ENCODE assay signal across 21 mouse cellular contexts in genomic region chr7:83616268-83616667, GRCm38 (mm10). TPM values are rescaled to one million over a fixed set of nuclear protein-coding genes. Genes with fewer than 3 reads are reported as not detected.
DNase-seq lines count a peak whose midpoint lies in the region; ATAC-seq and TF ChIP-seq lines count a peak whose summit lies in the region.
"Had no signal": no experiment of that assay in that cellular context is flagged by ENCODE, and none has a peak within 500 bp of the region (broad histone marks: within the 10 kb centered on the region; RNA-seq: fewer than 3 reads in every experiment).

No protein-coding gene starts in this region.

- DNase-seq in liver, adult 2 months (ENCODE audit: extremely low read depth, low read depth, low spot score): peak; percentile 15
- DNase-seq in liver, embryonic 11.5 days (ENCODE audit: low spot score): no peak
- peak; percentile 32 to 41 for DNase-seq in B cell, adult 2 months
- no peak for DNase-seq in layer of hippocampus, adult 2 months (ENCODE audit: low spot score in 2 of 2)
- no peak for DNase-seq in MN1 (ENCODE audit: low spot score)
- DNase-seq: adrenal gland, postnatal 14 days; cerebellum, adult 9-10 months; kidney, adult 9 months; right cerebral cortex, adult 18-20 months had no signal

- H3K27ac ChIP-seq in liver, adult 2 months (replicated peaks; ENCODE audit: insufficient read depth, low read depth, low read length): no peak overlapping the region
- no peak overlapping the region for H3K27ac ChIP-seq in liver, embryonic 11.5 days (ENCODE audit: low read depth, low read length)
- H3K27ac ChIP-seq in bone marrow macrophage, adult 2 months (ENCODE audit: insufficient read depth, low read depth, low read length): peak overlapping the region; percentile 54; the same call in 1 of the 2 replicates
- H3K27ac ChIP-seq in layer of hippocampus, adult 2 months: no peak overlapping the region
- H3K27ac ChIP-seq: forebrain, embryonic 12.5 days; heart, adult 2 months; heart, embryonic 15.5 days; hindbrain, embryonic 10.5 days; limb, embryonic 12.5 days; liver, embryonic 15.5 days had no signal

- no peak overlapping the region for H3K4me2 ChIP-seq in liver, embryonic 11.5 days
- H3K4me2 ChIP-seq: forebrain, embryonic 12.5 days; heart, embryonic 15.5 days; limb, embryonic 12.5 days; liver, embryonic 15.5 days had no signal

- TF ChIP-seq CTCF in liver, adult 2 months (IDR thresholded peaks at IDR 0.05; ENCODE audit: low read depth, low read length): no peak
- no peak for TF ChIP-seq CTCF in bone marrow macrophage, adult 2 months (IDR thresholded peaks at IDR 0.05; ENCODE audit: low read depth, low read length)
- TF ChIP-seq CTCF in layer of hippocampus, adult 2 months (conservative IDR thresholded peaks at IDR 0.05): no peak

- WGBS in liver, adult 2 months: 87% methylated on average over 3 of the region's 3 CpGs
- 89% methylated on average over 3 of the region's 3 CpGs for WGBS in liver, embryonic 11.5 days

- peaks cover 4% of the 10 kb centered on the region for H3K4me1 ChIP-seq in liver, adult 2 months (ENCODE audit: control insufficient read depth, insufficient read depth, low read length)
- H3K4me1 ChIP-seq in liver, embryonic 11.5 days (replicated peaks; ENCODE audit: control insufficient read depth, insufficient read depth, low read length): no peaks in the 10 kb centered on the region
- peaks cover 19% of the 10 kb centered on the region for H3K4me1 ChIP-seq in bone marrow macrophage, adult 2 months (ENCODE audit: control insufficient read depth, insufficient read depth, low read length)
- H3K4me1 ChIP-seq: forebrain, embryonic 12.5 days; heart, embryonic 15.5 days; hindbrain, embryonic 10.5 days; limb, embryonic 12.5 days; liver, embryonic 15.5 days had no signal

- no peaks in the 10 kb centered on the region for H3K79me2 ChIP-seq in liver, adult 2 months (ENCODE audit: control insufficient read depth, insufficient read depth, low read length)

- no peak for ATAC-seq in liver, embryonic 11.5 days (replicated peaks; ENCODE audit: low FRiP score)
- peak; percentile 67 for ATAC-seq in monocyte, adult 5-6 weeks (replicated peaks; ENCODE audit: insufficient number of reproducible peaks, low FRiP score, low TSS enrichment, poor library complexity, severe bottlenecking)
- ATAC-seq: activated CD4-positive, CD25-positive, alpha-beta regulatory T cell, adult 4 months; lung, postnatal 0 days; midbrain, embryonic 16.5 days had no signal

- TF ChIP-seq POLR2A in liver, adult 2 months (IDR thresholded peaks at IDR 0.05; ENCODE audit: extremely low read depth, insufficient read depth, low read length): no peak
- no peak for TF ChIP-seq POLR2A in bone marrow macrophage, adult 2 months (IDR thresholded peaks at IDR 0.05; ENCODE audit: borderline replicate concordance, low read depth, low read length)

- no peaks in the 10 kb centered on the region for H3K9me3 ChIP-seq in liver, embryonic 11.5 days (ENCODE audit: control insufficient read depth, low read length)
- H3K9me3 ChIP-seq: forebrain, embryonic 12.5 days; heart, embryonic 15.5 days; hindbrain, embryonic 10.5 days; limb, embryonic 12.5 days; liver, embryonic 15.5 days had no signal

- H3K36me3 ChIP-seq in liver, adult 2 months (ENCODE audit: control insufficient read depth, insufficient read depth, low read length): no peaks in the 10 kb centered on the region
- no peaks in the 10 kb centered on the region for H3K36me3 ChIP-seq in liver, embryonic 11.5 days (ENCODE audit: control insufficient read depth, insufficient read depth, low read length)
- H3K36me3 ChIP-seq: forebrain, embryonic 12.5 days; heart, embryonic 15.5 days; hindbrain, embryonic 10.5 days; limb, embryonic 12.5 days; liver, embryonic 15.5 days had no signal

- H3K9ac ChIP-seq in liver, adult 2 months (ENCODE audit: low read depth, low read length): no peak overlapping the region
- no peak overlapping the region for H3K9ac ChIP-seq in liver, embryonic 11.5 days (ENCODE audit: low read depth, low read length)
- H3K9ac ChIP-seq: forebrain, embryonic 12.5 days; heart, embryonic 15.5 days; limb, embryonic 12.5 days; liver, embryonic 15.5 days had no signal

- H3K4me3 ChIP-seq in liver, adult 2 months (ENCODE audit: insufficient read depth, low read depth, low read length): no peak overlapping the region
- H3K4me3 ChIP-seq in liver, embryonic 11.5 days (ENCODE audit: low read depth, low read length): no peak overlapping the region
- H3K4me3 ChIP-seq in bone marrow macrophage, adult 2 months (ENCODE audit: insufficient read depth, low read length): no peak overlapping the region
- H3K4me3 ChIP-seq in layer of hippocampus, adult 2 months: no peak overlapping the region
- H3K4me3 ChIP-seq: forebrain, embryonic 12.5 days; heart, adult 2 months; heart, embryonic 15.5 days; hindbrain, embryonic 10.5 days; limb, embryonic 12.5 days; liver, embryonic 15.5 days had no signal

- H3K27me3 ChIP-seq in liver, adult 2 months (ENCODE audit: control insufficient read depth, insufficient read depth, low read length): no peaks in the 10 kb centered on the region
- H3K27me3 ChIP-seq in liver, embryonic 11.5 days (replicated peaks; ENCODE audit: control insufficient read depth, insufficient read depth, low read length): no peaks in the 10 kb centered on the region
- H3K27me3 ChIP-seq: forebrain, embryonic 12.5 days; heart, embryonic 15.5 days; limb, embryonic 12.5 days; liver, embryonic 15.5 days had no signal

RNA-seq across cellular contexts. Expression of gene Stard5, which starts 15.5 kb away (rescaled TPM):
- 127 and 130 TPM in 2 replicates for total RNA-seq in liver, adult 2 months (2014; rRNA removed)
- polyA plus RNA-seq in liver, adult 2 months (2012; rRNA removed): 66.9 and 71.2 TPM in 2 replicates
- 9.2 and 10.8 TPM in 2 replicates for polyA plus RNA-seq in liver, embryonic 11.5 days (2014; fragmentation: Nextera tagmentation; extraction: Ambion mirVana)
- polyA plus RNA-seq in bone marrow macrophage, adult 2 months (2012; ENCODE audit: insufficient read depth, insufficient read length, missing spikeins): 37.0 and 41.8 TPM in 2 replicates
- total RNA-seq in monocyte, adult 5-6 weeks (2017): 32.2 to 38.7 TPM (median 38.0 TPM) in 3 replicates
- 10 to 100 TPM; 18.3 to 18.5 TPM for total RNA-seq in layer of hippocampus, adult 2 months (2021)

RNA-seq across cellular contexts. Expression of gene Tmc3, which starts 31.5 kb away (rescaled TPM):
- 0.20 and 0.28 TPM in 2 replicates for total RNA-seq in liver, adult 2 months (2014; rRNA removed)
- polyA plus RNA-seq in liver, adult 2 months (2012; rRNA removed): 0.06 and 0.15 TPM in 2 replicates
- 0.42 and 0.47 TPM in 2 replicates for polyA plus RNA-seq in liver, embryonic 11.5 days (2014; fragmentation: Nextera tagmentation; extraction: Ambion mirVana)
- 0.67 and 0.69 TPM in 2 replicates for polyA plus RNA-seq in bone marrow macrophage, adult 2 months (2012; ENCODE audit: insufficient read depth, insufficient read length, missing spikeins)
- 0.10 to 7.4 TPM (median 0.29 TPM) in 3 replicates for total RNA-seq in monocyte, adult 5-6 weeks (2017)
- total RNA-seq in layer of hippocampus, adult 2 months (2021): under 1 TPM; 0.22 to 0.26 TPM
- total RNA-seq: gastrocnemius, adult 8-10 months had no signal

Comparison
In these comparisons a context has a peak if more than half of its experiments do, and no peak if none do; other contexts are left out.
1. DNase-seq: peak in liver, adult 2 months (single experiment) and B cell, adult 2 months (2 of 2); none in liver, embryonic 11.5 days (single experiment), layer of hippocampus, adult 2 months (0 of 2) and MN1 (single experiment).